Comparison of ENCODE assay signal across 8 mouse cellular contexts in genomic region chr9:96438334-96438871, GRCm38 (mm10). TPM values are rescaled to one million over a fixed set of nuclear protein-coding genes. Genes with fewer than 3 reads are reported as not detected.
DNase-seq lines count a peak whose midpoint lies in the region; ATAC-seq and TF ChIP-seq lines count a peak whose summit lies in the region.

No protein-coding gene starts in this region.

- DNase-seq in layer of hippocampus, adult 2 months (ENCODE audit: low spot score in 2 of 2) = no peak
- DNase-seq in layer of hippocampus, postnatal 14 days (ENCODE audit: low spot score in 2 of 2) = no peak
- peak; percentile 16 for DNase-seq in cerebellum, adult 8-10 months
- DNase-seq in limb, embryonic 10.5 days (ENCODE audit: low spot score) = no peak
- no peak for DNase-seq in midbrain, embryonic 10.5 days (ENCODE audit: low spot score)
- DNase-seq in right cerebral cortex, postnatal 4 days = no peak

- ATAC-seq in heart, embryonic 12.5 days (ENCODE audit: insufficient number of reproducible peaks, low FRiP score) = no peak
- ATAC-seq in stomach, embryonic 16.5 days (ENCODE audit: insufficient read depth, low FRiP score) = peak; percentile 55

- H3K27ac ChIP-seq in layer of hippocampus, adult 2 months = peak overlapping the region; percentile 81
- H3K27ac ChIP-seq in heart, embryonic 12.5 days (ENCODE audit: poor library complexity, severe bottlenecking) = peak overlapping the region; percentile 76
- H3K27ac ChIP-seq in limb, embryonic 10.5 days = peak overlapping the region; percentile 85
- H3K27ac ChIP-seq in midbrain, embryonic 10.5 days (replicated peaks) = peak overlapping the region; percentile 79
- H3K27ac ChIP-seq in stomach, embryonic 16.5 days (ENCODE audit: low read length) = peak overlapping the region; percentile 83

- H3K36me3 ChIP-seq in heart, embryonic 12.5 days = no peaks in the 10 kb centered on the region
- H3K36me3 ChIP-seq in limb, embryonic 10.5 days = no peaks in the 10 kb centered on the region
- H3K36me3 ChIP-seq in midbrain, embryonic 10.5 days = no peaks in the 10 kb centered on the region
- H3K36me3 ChIP-seq in stomach, embryonic 16.5 days (ENCODE audit: control insufficient read depth, insufficient read depth, low read length) = no peaks in the 10 kb centered on the region

- peak overlapping the region; percentile 69 for H3K9ac ChIP-seq in heart, embryonic 12.5 days
- peak overlapping the region; percentile 80 for H3K9ac ChIP-seq in stomach, embryonic 16.5 days (ENCODE audit: low read length)

- no peaks in the 10 kb centered on the region for H3K27me3 ChIP-seq in heart, embryonic 12.5 days (replicated peaks)
- peaks cover 44% of the 10 kb centered on the region for H3K27me3 ChIP-seq in limb, embryonic 10.5 days (ENCODE audit: low read depth, poor library complexity, severe bottlenecking)
- H3K27me3 ChIP-seq in midbrain, embryonic 10.5 days (ENCODE audit: low read depth, poor library complexity, severe bottlenecking) = peaks cover 68% of the 10 kb centered on the region
- no peaks in the 10 kb centered on the region for H3K27me3 ChIP-seq in stomach, embryonic 16.5 days (ENCODE audit: control insufficient read depth, insufficient read depth, low read length)

- peak overlapping the region; percentile 47 for H3K4me3 ChIP-seq in layer of hippocampus, adult 2 months
- H3K4me3 ChIP-seq in heart, embryonic 12.5 days = peak overlapping the region; percentile 47
- H3K4me3 ChIP-seq in limb, embryonic 10.5 days = peak overlapping the region; percentile 61
- peak overlapping the region; percentile 57 for H3K4me3 ChIP-seq in midbrain, embryonic 10.5 days
- peak overlapping the region; percentile 57 for H3K4me3 ChIP-seq in stomach, embryonic 16.5 days (replicated peaks; ENCODE audit: low read length)

- TF ChIP-seq CTCF in layer of hippocampus, adult 2 months (conservative IDR thresholded peaks at IDR 0.05) = no peak

- 5% methylated on average over 8 of the region's 8 CpGs for WGBS in heart, embryonic 12.5 days
- 3% methylated on average over 8 of the region's 8 CpGs for WGBS in limb, embryonic 10.5 days
- WGBS in midbrain, embryonic 10.5 days = 3% methylated on average over 8 of the region's 8 CpGs
- whole genome bisulfite sequencing in stomach, embryonic 16.5 days = 1% methylated on average over 8 of the region's 8 CpGs

- peaks cover 41% of the 10 kb centered on the region for H3K4me1 ChIP-seq in heart, embryonic 12.5 days (replicated peaks)
- peaks cover 33% of the 10 kb centered on the region for H3K4me1 ChIP-seq in limb, embryonic 10.5 days
- H3K4me1 ChIP-seq in midbrain, embryonic 10.5 days = peaks cover 33% of the 10 kb centered on the region
- peaks cover 19% of the 10 kb centered on the region for H3K4me1 ChIP-seq in stomach, embryonic 16.5 days (ENCODE audit: control insufficient read depth, insufficient read depth, low read length)

- no peaks in the 10 kb centered on the region for H3K9me3 ChIP-seq in heart, embryonic 12.5 days (replicated peaks)
- H3K9me3 ChIP-seq in limb, embryonic 10.5 days (replicated peaks) = no peaks in the 10 kb centered on the region
- no peaks in the 10 kb centered on the region for H3K9me3 ChIP-seq in midbrain, embryonic 10.5 days (replicated peaks)
- H3K9me3 ChIP-seq in stomach, embryonic 16.5 days (replicated peaks; ENCODE audit: control insufficient read depth, low read length) = no peaks in the 10 kb centered on the region

- peak overlapping the region; percentile 70 for H3K4me2 ChIP-seq in heart, embryonic 12.5 days
- H3K4me2 ChIP-seq in stomach, embryonic 16.5 days (ENCODE audit: low read depth, low read length) = peak overlapping the region; percentile 90

RNA-seq across cellular contexts. Expression of gene Rnf7, which starts 40.1 kb away (rescaled TPM):
- total RNA-seq in layer of hippocampus, adult 2 months (2021) = 10 to 100 TPM; 57.2 to 58.1 TPM
- 10 to 100 TPM; 46.2 to 54.1 TPM for total RNA-seq in layer of hippocampus, postnatal 14 days (2021)
- polyA plus RNA-seq in heart, embryonic 12.5 days (2016; fragmentation: Nextera tagmentation; extraction: Ambion mirVana) = 235 and 244 TPM in 2 replicates
- polyA plus RNA-seq in limb, embryonic 10.5 days (2016; fragmentation: Nextera tagmentation; extraction: Ambion mirVana) = 257 and 265 TPM in 2 replicates
- polyA plus RNA-seq in midbrain, embryonic 10.5 days (2016; fragmentation: Nextera tagmentation; extraction: Ambion mirVana) = 280 and 283 TPM in 2 replicates
- 180 TPM in 2 replicates for polyA plus RNA-seq in stomach, embryonic 16.5 days (2015; fragmentation: Nextera tagmentation; extraction: Ambion mirVana)
